Mouse (Mus musculus) MEL (cell line): Measurements from ENCODE around the gene Bcl6b. TPM values are rescaled to one million over a fixed set of nuclear protein-coding genes. Genes with fewer than 3 reads are reported as not detected.
A peak's percentile ranks its signal among the peaks of the same experiment; 100 is the strongest.

Experiments used
- DNase-seq: peaks from one replicate; pipeline ENCODE4 v3.0.0; 2011; ENCODE audit warnings: low read depth, low spot score
- H3K27ac ChIP-seq: 2 replicates; pipeline ENCODE4 v1.5.1; 2012; ENCODE audit warnings: low read depth, mild to moderate bottlenecking, control low read depth, low read length, moderate library complexity; ENCODE audit not compliant: control insufficient read depth
- H3K27me3 ChIP-seq, 2 experiments: fragments of 150-350 bp in 1 of 2; sonication (generic) in 1 of 2; 2 replicates each; pipeline ENCODE4 v1.6.1; 2012; ENCODE audit warnings: low read length in 2 of 2, mild to moderate bottlenecking in 2 of 2, improper control_type of control experiment in 1 of 2, moderate library complexity in 1 of 2; ENCODE audit not compliant: insufficient read depth in 2 of 2, control insufficient read depth in 1 of 2
- H3K36me3 ChIP-seq, 2 experiments: 2 replicates each; pipeline ENCODE4 v1.6.1; 2012 to 2014; ENCODE audit warnings: low read length in 2 of 2, improper control_type of control experiment in 1 of 2, inconsistent platforms in 1 of 2, mild to moderate bottlenecking in 1 of 2; ENCODE audit not compliant: insufficient read depth in 2 of 2, control insufficient read depth in 1 of 2
- H3K4me1 ChIP-seq, 2 experiments: fragments of 150-350 bp in 1 of 2; sonication (generic) in 1 of 2; 2 replicates each; pipeline ENCODE4 v1.6.1; 2012; ENCODE audit warnings: low read length in 2 of 2, improper control_type of control experiment in 1 of 2, mild to moderate bottlenecking in 1 of 2; ENCODE audit not compliant: insufficient read depth in 2 of 2, control insufficient read depth in 1 of 2
- H3K4me3 ChIP-seq, 2 experiments: fragments of 150-350 bp in 1 of 2; sonication (generic) in 1 of 2; 2 replicates each; pipeline ENCODE4 v1.5.1; 2012; ENCODE audit warnings: low read depth in 2 of 2, low read length in 2 of 2, mild to moderate bottlenecking in 2 of 2, moderate library complexity in 2 of 2, control low read depth in 1 of 2, improper control_type of control experiment in 1 of 2; ENCODE audit not compliant: control insufficient read depth in 1 of 2, insufficient read depth in 1 of 2
- H3K79me2 ChIP-seq: 2 replicates; pipeline ENCODE4 v1.6.1; 2012; ENCODE audit warnings: mild to moderate bottlenecking, low read length, moderate library complexity; ENCODE audit not compliant: control insufficient read depth, poor library complexity, insufficient read depth
- H3K9ac ChIP-seq: 2 replicates; pipeline ENCODE4 v1.6.1; 2012; ENCODE audit warnings: low read depth, mild to moderate bottlenecking, control low read depth, low read length, moderate library complexity; ENCODE audit not compliant: control insufficient read depth, poor library complexity, severe bottlenecking
- H3K9me3 ChIP-seq: fragments of 150-350 bp; sonication (generic); replicated peaks from 2 replicates; pipeline ENCODE4 v1.6.1; 2012; ENCODE audit warnings: mild to moderate bottlenecking, low read length, improper control_type of control experiment, moderate library complexity; ENCODE audit not compliant: insufficient read depth
- BHLHE40 ChIP-seq: IDR thresholded peaks from 2 replicates; pipeline ENCODE4 v1.6.1; 2012; ENCODE audit warnings: low read depth, mild to moderate bottlenecking, inconsistent platforms, low read length, improper control_type of control experiment, borderline replicate concordance
- CHD1 ChIP-seq: IDR thresholded peaks from 2 replicates; pipeline ENCODE4 v1.6.1; 2012; ENCODE audit warnings: low read depth, mild to moderate bottlenecking, inconsistent platforms, low read length, improper control_type of control experiment
- CTCF ChIP-seq, 3 experiments: IDR thresholded peaks in 2 of 3; conservative IDR thresholded peaks in 1 of 3; 2 replicates each; pipeline ENCODE4 v1.5.1; 2011 to 2012; ENCODE audit warnings: low read length in 3 of 3, low read depth in 2 of 3, mild to moderate bottlenecking in 2 of 3, improper control_type of control experiment in 1 of 3, inconsistent platforms in 1 of 3, mixed read lengths in 1 of 3, moderate library complexity in 1 of 3; ENCODE audit not compliant: control insufficient read depth in 1 of 3, insufficient read depth in 1 of 3, poor library complexity in 1 of 3, severe bottlenecking in 1 of 3
- E2F4 ChIP-seq: IDR thresholded peaks from 2 replicates; pipeline ENCODE4 v1.6.1; 2011; ENCODE audit warnings: low read depth, low read length, improper control_type of control experiment, borderline replicate concordance
- ELF1 ChIP-seq: IDR thresholded peaks from 2 replicates; pipeline ENCODE4 v1.6.1; 2014; ENCODE audit warnings: low read depth, mild to moderate bottlenecking, inconsistent platforms, low read length, improper control_type of control experiment, moderate library complexity
- EP300 ChIP-seq, 2 experiments: IDR thresholded peaks; 2 replicates each; pipeline ENCODE4 v1.6.1; 2011; ENCODE audit warnings: improper control_type of control experiment in 2 of 2, low read length in 2 of 2, low read depth in 1 of 2, mild to moderate bottlenecking in 1 of 2
- ETS1 ChIP-seq: IDR thresholded peaks from 2 replicates; pipeline ENCODE4 v1.6.1; 2012; ENCODE audit warnings: low read depth, mild to moderate bottlenecking, inconsistent platforms, low read length, improper control_type of control experiment, moderate library complexity
- GATA1 ChIP-seq: IDR thresholded peaks from 2 replicates; pipeline ENCODE4 v1.6.1; 2011; ENCODE audit warnings: low read depth, low read length, improper control_type of control experiment
- JUND ChIP-seq: IDR thresholded peaks from 2 replicates; pipeline ENCODE4 v1.6.1; 2011; ENCODE audit warnings: low read depth, mild to moderate bottlenecking, improper control_type of control experiment, low read length
- KAT2A ChIP-seq: conservative IDR thresholded peaks from 2 replicates; pipeline ENCODE4 v1.6.1; 2012; ENCODE audit warnings: low read depth, low read length, improper control_type of control experiment, inconsistent platforms
- MAX ChIP-seq: IDR thresholded peaks from 2 replicates; pipeline ENCODE4 v1.6.1; 2011; ENCODE audit warnings: low read length, improper control_type of control experiment
- MAZ ChIP-seq: IDR thresholded peaks from 2 replicates; pipeline ENCODE4 v1.6.1; 2012; ENCODE audit warnings: low read depth, mild to moderate bottlenecking, inconsistent platforms, low read length, improper control_type of control experiment
- MXI1 ChIP-seq: IDR thresholded peaks from 2 replicates; pipeline ENCODE4 v1.6.1; 2011; ENCODE audit warnings: mild to moderate bottlenecking, low read depth, low read length, improper control_type of control experiment
- MYB ChIP-seq: IDR thresholded peaks from 2 replicates; pipeline ENCODE4 v1.6.1; 2011; ENCODE audit warnings: mild to moderate bottlenecking, low read depth, low read length, improper control_type of control experiment
- MYC ChIP-seq: IDR thresholded peaks from 2 replicates; pipeline ENCODE4 v1.6.1; 2011; ENCODE audit warnings: low read depth, mild to moderate bottlenecking, low read length, improper control_type of control experiment, moderate library complexity
- NELFE ChIP-seq: IDR thresholded peaks from 2 replicates; pipeline ENCODE4 v1.6.1; 2011; ENCODE audit warnings: low read depth, low read length, improper control_type of control experiment
- NRF1 ChIP-seq: IDR thresholded peaks from 2 replicates; pipeline ENCODE4 v1.6.1; 2014; ENCODE audit warnings: low read depth, mild to moderate bottlenecking, inconsistent platforms, low read length, improper control_type of control experiment, moderate library complexity; ENCODE audit not compliant: poor library complexity, insufficient read depth, severe bottlenecking
- POLR2A ChIP-seq, 2 experiments: IDR thresholded peaks; 2 replicates each; pipeline ENCODE4 v1.6.1; 2011 to 2012; ENCODE audit warnings: low read length in 2 of 2, mild to moderate bottlenecking in 2 of 2, control low read depth in 1 of 2, improper control_type of control experiment in 1 of 2, low read depth in 1 of 2, moderate library complexity in 1 of 2; ENCODE audit not compliant: control insufficient read depth in 1 of 2, insufficient read depth in 1 of 2, poor library complexity in 1 of 2
- POLR2AphosphoS2 ChIP-seq: IDR thresholded peaks from 2 replicates; pipeline ENCODE4 v1.6.1; 2011; ENCODE audit warnings: low read length, improper control_type of control experiment
- POLR2AphosphoS5 ChIP-seq: IDR thresholded peaks from 2 replicates; pipeline ENCODE4 v1.6.1; 2012; ENCODE audit warnings: low read depth, borderline replicate concordance, mild to moderate bottlenecking, inconsistent platforms, low read length, moderate library complexity, mixed read lengths
- RAD21 ChIP-seq: IDR thresholded peaks from 2 replicates; pipeline ENCODE4 v1.6.1; 2011; ENCODE audit warnings: mild to moderate bottlenecking, low read depth, low read length, improper control_type of control experiment
- SMC3 ChIP-seq: IDR thresholded peaks from 2 replicates; pipeline ENCODE4 v1.6.1; 2011; ENCODE audit warnings: low read depth, low read length, improper control_type of control experiment
- TBP ChIP-seq: IDR thresholded peaks from 2 replicates; pipeline ENCODE4 v1.8.0; 2011; ENCODE audit warnings: low read depth, low read length, improper control_type of control experiment
- TCF12 ChIP-seq: IDR thresholded peaks from 2 replicates; pipeline ENCODE4 v1.6.1; 2014; ENCODE audit warnings: low read depth, mild to moderate bottlenecking, inconsistent platforms, low read length, improper control_type of control experiment, moderate library complexity
- USF1 ChIP-seq: IDR thresholded peaks from 2 replicates; pipeline ENCODE4 v1.6.1; 2014; ENCODE audit warnings: low read depth, mild to moderate bottlenecking, inconsistent platforms, low read length, improper control_type of control experiment, moderate library complexity
- USF2 ChIP-seq, 2 experiments: IDR thresholded peaks; 2 replicates each; pipeline ENCODE4 v1.6.1; 2011 to 2012; ENCODE audit warnings: improper control_type of control experiment in 2 of 2, low read length in 2 of 2, borderline replicate concordance in 1 of 2, inconsistent platforms in 1 of 2, low read depth in 1 of 2, mild to moderate bottlenecking in 1 of 2; ENCODE audit not compliant: insufficient read depth in 1 of 2
- ZKSCAN1 ChIP-seq: IDR thresholded peaks from 2 replicates; pipeline ENCODE4 v1.6.1; 2012; ENCODE audit warnings: low read depth, mild to moderate bottlenecking, inconsistent platforms, low read length, improper control_type of control experiment, moderate library complexity
- ZNF384 ChIP-seq: IDR thresholded peaks from 2 replicates; pipeline ENCODE4 v1.6.1; 2012; ENCODE audit warnings: low read depth, mild to moderate bottlenecking, inconsistent platforms, low read length, improper control_type of control experiment
- polyA plus RNA-seq, 2 experiments: library from polyadenylated mRNA; stranded (reverse) in 1 of 2; unstranded in 1 of 2; fragments of >175 nt in 1 of 2; fragments of >200 nt in 1 of 2; gene quantifications; 2 replicates each; pipeline versions ENCODE4 v1.2.1 to v1.2.4; 2012; ENCODE audit warnings: low replicate concordance in 2 of 2, low read depth in 1 of 2; ENCODE audit not compliant: insufficient read length in 2 of 2, insufficient read depth in 1 of 2, missing spikeins in 1 of 2
- total RNA-seq: library from RNA; depleted of rRNA; stranded (reverse); fragments of 300-350 nt; gene quantifications from 2 replicates; pipeline ENCODE4 v1.2.3, GENCODE M21; 2012

The Bcl6b gene
- total and polyA plus RNA-seq, 3 experiments, result not detected

DNA sequence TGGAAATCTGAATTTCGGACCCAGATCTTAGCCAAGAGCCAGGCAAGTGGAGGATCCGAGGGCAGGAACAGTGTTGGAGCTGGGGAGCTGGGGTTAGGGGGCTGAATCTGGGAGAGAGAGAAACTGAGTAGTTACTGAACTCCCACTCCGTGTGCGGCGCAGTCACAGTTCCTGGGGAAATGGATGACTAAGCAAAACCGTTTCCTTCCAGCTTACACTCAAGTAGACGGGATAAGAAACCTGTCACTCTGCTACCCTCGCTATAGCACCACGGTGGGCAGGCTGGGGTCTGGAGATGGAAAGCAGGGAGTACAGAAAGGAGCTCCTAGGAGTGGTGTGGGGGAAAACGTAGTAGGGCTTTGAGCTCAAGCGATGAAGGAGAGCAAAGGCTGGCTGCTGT lies 20.6 kb upstream of the Bcl6b start (continued):
- TF ChIP-seq CHD1, result no peak
- TF ChIP-seq, all 39 proteins: peak for 0

DNA sequence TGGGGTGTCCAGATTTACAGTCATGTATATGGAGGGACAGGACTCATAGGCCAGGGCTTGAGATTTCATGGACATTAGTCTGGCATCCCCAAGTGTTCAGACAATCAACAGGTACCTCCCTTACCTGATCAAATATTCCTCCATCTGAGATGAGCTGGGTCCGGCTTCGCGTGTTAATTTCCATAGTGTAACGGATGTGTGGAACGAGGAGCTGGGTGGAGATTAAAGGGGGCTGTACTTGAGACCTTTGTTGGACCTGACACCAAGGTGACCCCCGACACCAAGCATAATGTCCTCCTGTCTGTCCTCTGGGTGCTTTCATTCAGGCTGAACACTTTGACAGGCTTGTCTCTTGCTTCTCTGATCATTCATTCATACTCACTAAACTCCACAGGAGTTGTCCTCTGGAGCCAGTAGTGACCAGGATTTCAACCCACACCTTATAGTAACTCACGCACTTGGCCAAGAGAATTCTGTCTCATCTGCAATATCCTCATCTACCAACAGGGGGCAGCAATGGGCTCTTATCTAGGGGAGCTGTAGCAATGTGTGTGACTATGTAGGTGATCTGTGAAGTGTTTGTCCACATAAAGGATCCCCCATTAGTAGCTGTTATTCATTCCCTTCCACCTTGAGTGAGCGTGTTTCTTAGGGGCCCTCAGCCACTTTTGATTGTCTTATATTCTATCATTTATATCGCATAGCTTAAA lies 17.7 kb upstream of the Bcl6b start:
- no peaks in the 10 kb centered on the region for H3K4me1 ChIP-seq
- H3K27me3 ChIP-seq, result peaks cover 2% of the 10 kb centered on the region in 2 experiments

DNA sequence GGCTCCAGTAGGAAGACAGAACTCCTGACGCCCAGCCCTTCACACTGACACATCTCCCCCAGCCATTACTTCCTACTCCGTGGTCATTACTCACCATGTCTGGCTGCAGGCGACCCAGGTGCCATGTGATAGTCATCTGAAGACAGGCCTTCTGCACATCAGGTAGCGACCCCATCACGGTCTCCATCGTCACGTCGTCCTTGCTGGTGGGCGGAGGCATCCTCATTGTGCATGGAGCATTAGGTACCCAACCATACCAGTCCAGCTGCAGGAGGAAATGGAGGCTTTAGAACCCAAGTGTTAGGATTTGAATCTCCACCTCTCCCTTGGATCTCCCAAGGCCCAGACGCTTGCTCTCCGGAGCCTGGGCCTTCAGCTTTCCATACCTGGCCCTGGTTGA lies 13.0 kb upstream of the Bcl6b start:
- Histone ChIP-seq H3K4me1 (no peaks in the 10 kb centered on the region; a peak in 2 of 4 replicates), H3K27me3 (peaks cover 0 to 2% of the 10 kb centered on the region in 2 experiments; a peak in 2 of 4 replicates)

More for the DNA sequence above, 17.7 kb upstream of the Bcl6b start:
- DNase-seq, result peak; percentile 83
- Histone ChIP-seq H3K4me3 (no peak overlapping the region), H3K36me3 (no peaks in the 10 kb centered on the region), H3K9me3 (no peaks in the 10 kb centered on the region), H3K79me2 (no peaks in the 10 kb centered on the region), H3K9ac (no peak overlapping the region), H3K27ac (no peak overlapping the region)
- TF ChIP-seq POLR2A (IDR thresholded peaks at IDR 0.05; ENCODE audit: control insufficient read depth in 1 of 2, insufficient read depth in 1 of 2, low read depth in 1 of 2, low read length in 2 of 2, poor library complexity in 1 of 2), result no peak
- peak; percentile 32 for TF ChIP-seq RAD21
- TF ChIP-seq TCF12, result no peak
- no peak for TF ChIP-seq MAX
- TF ChIP-seq MYB, result no peak
- TF ChIP-seq SMC3, result peak; percentile 41
- TF ChIP-seq CTCF (IDR thresholded peaks at IDR 0.05 in 2 of 3, conservative IDR thresholded peaks at IDR 0.05 in 1 of 3; ENCODE audit: control insufficient read depth in 1 of 3, insufficient read depth in 1 of 3, low read depth in 2 of 3, low read length in 3 of 3, poor library complexity in 1 of 3, severe bottlenecking in 1 of 3), result peak; percentile 29 to 86 (median 69); a peak in 5 of 6 replicates
- TF ChIP-seq CHD1, result no peak
- no peak for TF ChIP-seq JUND
- no peak for TF ChIP-seq USF2 (IDR thresholded peaks at IDR 0.05; ENCODE audit: borderline replicate concordance in 1 of 2, insufficient read depth in 1 of 2, low read depth in 1 of 2, low read length in 2 of 2)
- TF ChIP-seq MYC, result no peak
- no peak for TF ChIP-seq MAZ
- no peak for TF ChIP-seq BHLHE40
- no peak for TF ChIP-seq ELF1
- TF ChIP-seq POLR2AphosphoS5, result no peak
- no peak for TF ChIP-seq NRF1
- peak; percentile 46; the same call in 1 of the 2 replicates for TF ChIP-seq GATA1
- TF ChIP-seq MXI1, result no peak

More for the DNA sequence above, 13.0 kb upstream of the Bcl6b start:
- no peaks in the 10 kb centered on the region; a peak in 1 of 4 replicates for H3K36me3 ChIP-seq
- no peak for DNase-seq
- no peaks in the 10 kb centered on the region for H3K9me3 ChIP-seq
- H3K79me2 ChIP-seq, result peaks cover 16% of the 10 kb centered on the region
- TF ChIP-seq USF1, result no peak
- TF ChIP-seq ZKSCAN1, result no peak
- no peak for TF ChIP-seq TCF12
- TF ChIP-seq POLR2A (IDR thresholded peaks at IDR 0.05; ENCODE audit: control insufficient read depth in 1 of 2, insufficient read depth in 1 of 2, low read depth in 1 of 2, low read length in 2 of 2, poor library complexity in 1 of 2), result no peak
- TF ChIP-seq KAT2A, result no peak
- no peak for TF ChIP-seq MXI1
- TF ChIP-seq E2F4, result no peak
- TF ChIP-seq GATA1, result no peak
- TF ChIP-seq CHD1, result no peak
- TF ChIP-seq POLR2AphosphoS2, result no peak
- no peak for TF ChIP-seq TBP
- no peak for TF ChIP-seq NELFE
- no peak for TF ChIP-seq ZNF384
- TF ChIP-seq EP300 (IDR thresholded peaks at IDR 0.05; ENCODE audit: low read depth in 1 of 2, low read length in 2 of 2), result no peak
- no peak for TF ChIP-seq CTCF (IDR thresholded peaks at IDR 0.05 in 2 of 3, conservative IDR thresholded peaks at IDR 0.05 in 1 of 3; ENCODE audit: control insufficient read depth in 1 of 3, insufficient read depth in 1 of 3, low read depth in 2 of 3, low read length in 3 of 3, poor library complexity in 1 of 3, severe bottlenecking in 1 of 3)
- TF ChIP-seq ETS1, result no peak
- no peak for TF ChIP-seq MAX
- no peak for TF ChIP-seq USF2 (IDR thresholded peaks at IDR 0.05; ENCODE audit: borderline replicate concordance in 1 of 2, insufficient read depth in 1 of 2, low read depth in 1 of 2, low read length in 2 of 2)
- TF ChIP-seq, all 39 proteins: peak for 0
- no peak overlapping the region for H3K27ac ChIP-seq
- H3K4me3 ChIP-seq, result no peak overlapping the region
- no peak overlapping the region for H3K9ac ChIP-seq
